Mouse (Mus musculus): Measurements from ENCODE around the gene Actl6b. TPM values are rescaled to one million over a fixed set of nuclear protein-coding genes. Genes with fewer than 3 reads are reported as not detected.

Gene Actl6b
- polyA plus RNA-seq, 1 experiment = 0.35 TPM

- no peak for DNase-seq (ENCODE audit: low read depth)
Measured at GRCm38 (mm10) chr5:137562965-137563364, 9.6 kb downstream of the Actl6b start.

GRCm38 (mm10) chr5:137565744-137566143 is 12.4 kb downstream of the Actl6b start:
- no peak for DNase-seq (ENCODE audit: low read depth)

- DNase-seq (ENCODE audit: low read depth) = no peak
Measured at GRCm38 (mm10) chr5:137566416-137566815, 13.1 kb downstream of the Actl6b start.

GRCm38 (mm10) chr5:137568223-137568798 is 15.0 kb downstream of the Actl6b start:
- DNase-seq (ENCODE audit: low read depth) = no peak

GRCm38 (mm10) chr5:137569031-137569430 is 15.7 kb downstream of the Actl6b start:
- no peak for DNase-seq (ENCODE audit: low read depth)

- DNase-seq (ENCODE audit: low read depth) = no peak
Measured at GRCm38 (mm10) chr5:137569665-137570064, 16.3 kb downstream of the Actl6b start, which contains the start of gene Tfr2. TSS of gene Tfr2 (plus strand) at chr5:137569840.

- DNase-seq (ENCODE audit: low read depth) = no peak
Measured at GRCm38 (mm10) chr5:137570181-137570580, 16.9 kb downstream of the Actl6b start.

GRCm38 (mm10) chr5:137570691-137571586 is 17.6 kb downstream of the Actl6b start:
- DNase-seq (ENCODE audit: low read depth) = no peak

- no peak for DNase-seq (ENCODE audit: low read depth)
Measured at GRCm38 (mm10) chr5:137574470-137574901, 21.2 kb downstream of the Actl6b start.

- no peak for DNase-seq (ENCODE audit: low read depth)
Measured at GRCm38 (mm10) chr5:137580246-137580645, 26.9 kb downstream of the Actl6b start.

- DNase-seq (ENCODE audit: low read depth) = no peak
Measured at GRCm38 (mm10) chr5:137582702-137583101, 29.4 kb downstream of the Actl6b start.

GRCm38 (mm10) chr5:137583670-137584169 is 30.4 kb downstream of the Actl6b start:
- no peak for DNase-seq (ENCODE audit: low read depth)

- no peak for DNase-seq (ENCODE audit: low read depth)
Measured at GRCm38 (mm10) chr5:137584976-137585375, 31.7 kb downstream of the Actl6b start.

- no peak for DNase-seq (ENCODE audit: low read depth)
Measured at GRCm38 (mm10) chr5:137590507-137590906, 37.2 kb downstream of the Actl6b start.

GRCm38 (mm10) chr5:137595921-137596320 is 42.6 kb downstream of the Actl6b start:
- DNase-seq (ENCODE audit: low read depth) = no peak

GRCm38 (mm10) chr5:137596601-137597261 is 43.4 kb downstream of the Actl6b start:
- no peak for DNase-seq (ENCODE audit: low read depth)

- DNase-seq (ENCODE audit: low read depth) = no peak
Measured at GRCm38 (mm10) chr5:137597625-137598024, 44.3 kb downstream of the Actl6b start.

GRCm38 (mm10) chr5:137598100-137598826 is 44.9 kb downstream of the Actl6b start:
- no peak for DNase-seq (ENCODE audit: low read depth)

GRCm38 (mm10) chr5:137599600-137599999 is 46.3 kb downstream of the Actl6b start:
- no peak for DNase-seq (ENCODE audit: low read depth)

GRCm38 (mm10) chr5:137600281-137600618 is 46.9 kb downstream of the Actl6b start:
- DNase-seq (ENCODE audit: low read depth) = no peak

GRCm38 (mm10) chr5:137600619-137601364 is 47.5 kb downstream of the Actl6b start, which contains the start of gene Mospd3:
TSS of gene Mospd3 (minus strand) at chr5:137601058.
- peak; percentile 98 for DNase-seq (ENCODE audit: low read depth)
